ENCODE assay signal across 9 mouse cellular contexts in genomic region chr9:37368860-37369259, GRCm38 (mm10). TPM values are rescaled to one million over a fixed set of nuclear protein-coding genes. Genes with fewer than 3 reads are reported as not detected.
DNase-seq lines count a peak whose midpoint lies in the region; ATAC-seq and TF ChIP-seq lines count a peak whose summit lies in the region.
"Had no signal": no experiment of that assay in that cellular context is flagged by ENCODE, and none has a peak within 500 bp of the region (broad histone marks: within the 10 kb centered on the region; RNA-seq: fewer than 3 reads in every experiment).

No protein-coding gene starts in this region.

- 37% methylated on average over 8 of the region's 8 CpGs for WGBS in lung, adult 2 months
- 68% methylated on average over 8 of the region's 8 CpGs for WGBS in stomach, embryonic 15.5 days

- intact Hi-C loops in heart, postnatal 36 days (cut with DNase I) = loop anchor here (5.0 kb wide), 1 partner anchor 33 kb away; the partner anchor contains the start of gene Robo4

- H3K9me3 ChIP-seq in stomach, embryonic 15.5 days = no peaks in the 10 kb centered on the region

- no peak overlapping the region for H3K4me2 ChIP-seq in stomach, embryonic 15.5 days

- H3K9ac ChIP-seq in stomach, embryonic 15.5 days = no peak overlapping the region

- H3K27ac ChIP-seq in stomach, embryonic 15.5 days = peak overlapping the region; percentile 36; the same call in 1 of the 2 replicates

- TF ChIP-seq POLR2A in lung, adult 2 months (IDR thresholded peaks at IDR 0.05; ENCODE audit: borderline replicate concordance, extremely low read depth, low read depth, low read length) = no peak

- H3K36me3 ChIP-seq in stomach, embryonic 15.5 days = no peaks in the 10 kb centered on the region

- no peaks in the 10 kb centered on the region for H3K27me3 ChIP-seq in stomach, embryonic 15.5 days (replicated peaks)

- peak; percentile 69 to 83 for DNase-seq in lung, adult 18-20 months
- no peak for DNase-seq in lung, adult 2 months
- peak; percentile 37 to 44 for DNase-seq in heart, postnatal 36 days
- peak; percentile 62 for DNase-seq in kidney, postnatal 10 days
- DNase-seq in frontal cortex, postnatal 36 days (ENCODE audit: low spot score in 2 of 2) = no peak
- DNase-seq in layer of hippocampus, adult 9-10 months (ENCODE audit: low spot score) = no peak
- DNase-seq: thymus, postnatal 36 days had no signal

- H3K4me3 ChIP-seq in lung, adult 2 months (replicated peaks; ENCODE audit: extremely low read depth, low read depth, low read length) = no peak overlapping the region
- H3K4me3 ChIP-seq in stomach, embryonic 15.5 days (replicated peaks) = no peak overlapping the region

- no peak for TF ChIP-seq CTCF in lung, adult 2 months (IDR thresholded peaks at IDR 0.05; ENCODE audit: insufficient read depth, low read length)

- H3K4me1 ChIP-seq in lung, adult 2 months (ENCODE audit: control insufficient read depth, insufficient read depth, low read length) = peaks cover 9% of the 10 kb centered on the region
- H3K4me1 ChIP-seq in stomach, embryonic 15.5 days = no peaks in the 10 kb centered on the region

- ATAC-seq in stomach, embryonic 15.5 days (ENCODE audit: insufficient read depth, low FRiP score, low read depth) = no peak

RNA-seq across cellular contexts. Expression of gene Hepacam, which starts 1.7 kb away (rescaled TPM):
- polyA plus RNA-seq in lung, adult 2 months (2012; rRNA removed) = 2.0 and 2.9 TPM in 2 replicates
- not detected for total RNA-seq in heart, postnatal 36 days (2021)
- polyA plus RNA-seq in stomach, embryonic 15.5 days (2015; fragmentation: Nextera tagmentation; extraction: Ambion mirVana) = 0.06 and 0.14 TPM in 2 replicates
- polyA plus RNA-seq: liver, embryonic 16.5 days had no signal

RNA-seq across cellular contexts. Expression of gene Ccdc15, which starts 20.6 kb away (rescaled TPM):
- polyA plus RNA-seq in lung, adult 2 months (2012; rRNA removed) = 1.7 and 2.1 TPM in 2 replicates
- total RNA-seq in heart, postnatal 36 days (2021) = 1 to 10 TPM; 1.4 to 2.0 TPM
- 6.3 and 6.8 TPM in 2 replicates for polyA plus RNA-seq in stomach, embryonic 15.5 days (2015; fragmentation: Nextera tagmentation; extraction: Ambion mirVana)

RNA-seq across cellular contexts. Expression of gene Robo4, which starts 32.8 kb away (rescaled TPM):
- 67.8 and 88.4 TPM in 2 replicates for polyA plus RNA-seq in lung, adult 2 months (2012; rRNA removed)
- 10 to 100 TPM; 29.6 to 38.7 TPM for total RNA-seq in heart, postnatal 36 days (2021)
- 9.9 and 11.3 TPM in 2 replicates for polyA plus RNA-seq in stomach, embryonic 15.5 days (2015; fragmentation: Nextera tagmentation; extraction: Ambion mirVana)

Comparison
In these comparisons a context has a peak if more than half of its experiments do, and no peak if none do; other contexts are left out.
1. DNase-seq: peak in lung, adult 18-20 months (2 of 2), heart, postnatal 36 days (2 of 2) and kidney, postnatal 10 days (single experiment); none in lung, adult 2 months (single experiment), frontal cortex, postnatal 36 days (0 of 2) and layer of hippocampus, adult 9-10 months (single experiment).